Mouse (Mus musculus) heart, embryonic 14.5 days (tissue): Measurements from ENCODE around the gene Olfr600. TPM values are rescaled to one million over a fixed set of nuclear protein-coding genes. Genes with fewer than 3 reads are reported as not detected.
"Not testable (repeated sequence)": the region's sequence is repeated elsewhere in the genome, so short reads cannot be mapped to it uniquely, and the experiment has no call there.

Experiments
- ATAC-seq: fragments of 200-750 bp; cut with Nextera tagmentation; 2 replicates; pipeline ENCODE4 v1.8.0; 2017; ENCODE audit warnings: low read depth, moderate TSS enrichment; ENCODE audit not compliant: insufficient number of reproducible peaks, insufficient read depth, low FRiP score
- H3K27ac ChIP-seq, 2 experiments: fragments of 200-500 bp in 1 of 2; fragments of 300-500 bp in 1 of 2; sonication (generic) in 1 of 2; replicated peaks in 1 of 2; 2 replicates each; pipeline ENCODE4 v1.5.1; 2012 to 2014; ENCODE audit warnings: low read depth in 2 of 2, low read length in 2 of 2, control low read depth in 1 of 2, mild to moderate bottlenecking in 1 of 2, mixed read lengths in 1 of 2; ENCODE audit not compliant: control insufficient read depth in 1 of 2, insufficient read depth in 1 of 2
- H3K27me3 ChIP-seq: fragments of 300-500 bp; sonication (generic); 2 replicates; pipeline ENCODE4 v1.6.1; 2014; ENCODE audit warnings: mild to moderate bottlenecking, low read length, control low read depth; ENCODE audit not compliant: control insufficient read depth, insufficient read depth
- H3K36me3 ChIP-seq: fragments of 300-500 bp; sonication (generic); 2 replicates; pipeline ENCODE4 v1.6.1; 2014; ENCODE audit warnings: mild to moderate bottlenecking, control low read depth, low read length, mixed read lengths; ENCODE audit not compliant: control insufficient read depth, insufficient read depth
- H3K4me1 ChIP-seq, 2 experiments: fragments of 200-500 bp in 1 of 2; fragments of 300-500 bp in 1 of 2; sonication (generic) in 1 of 2; 2 replicates each; pipeline ENCODE4 v1.6.1; 2012 to 2014; ENCODE audit warnings: low read length in 2 of 2, control low read depth in 1 of 2, mixed read lengths in 1 of 2; ENCODE audit not compliant: control insufficient read depth in 2 of 2, insufficient read depth in 2 of 2
- H3K4me2 ChIP-seq: fragments of 300-500 bp; sonication (generic); 2 replicates; pipeline ENCODE4 v1.6.1; 2014; ENCODE audit warnings: mild to moderate bottlenecking, low read length
- H3K4me3 ChIP-seq, 2 experiments: fragments of 200-500 bp in 1 of 2; fragments of 300-500 bp in 1 of 2; sonication (generic) in 1 of 2; 2 replicates each; pipeline ENCODE4 v1.5.1; 2012 to 2014; ENCODE audit warnings: low read length in 2 of 2, mild to moderate bottlenecking in 2 of 2, control low read depth in 1 of 2, low read depth in 1 of 2, moderate library complexity in 1 of 2; ENCODE audit not compliant: control insufficient read depth in 1 of 2, insufficient read depth in 1 of 2
- H3K9ac ChIP-seq: fragments of 300-500 bp; sonication (generic); 2 replicates; pipeline ENCODE4 v1.6.1; 2014; ENCODE audit warnings: mild to moderate bottlenecking, low read length
- H3K9me3 ChIP-seq: fragments of 300-500 bp; sonication (generic); 2 replicates; pipeline ENCODE4 v1.6.1; 2016; ENCODE audit warnings: low read length, control low read depth; ENCODE audit not compliant: control insufficient read depth
- WGBS: fragments of 180-500 bp; shearing (Covaris S2); extraction: QIAGEN DNeasy Blood & Tissue Kit; methylation state at CpG from one replicate; pipeline ENCODE4 v1.1.7; 2014; 5-methylcytosine and 5-hydroxymethylcytosine counted together
- polyA plus RNA-seq: library from polyadenylated mRNA; unstranded; fragments of >200 nt; fragmentation: Nextera tagmentation; extraction: Ambion mirVana; gene quantifications from 2 replicates; pipeline ENCODE4 v1.2.1, GENCODE M21; 2014

Olfr600 gene
- polyA plus RNA-seq, 1 experiment from 2014 or later: not detected

- not testable (repeated sequence) for H3K4me1 ChIP-seq, H3K4me2 ChIP-seq, H3K27ac ChIP-seq, H3K4me3 ChIP-seq, H3K9ac ChIP-seq, H3K9me3 ChIP-seq, ATAC-seq, H3K27me3 ChIP-seq, H3K36me3 ChIP-seq
- 87% methylated on average over 2 of the region's 2 CpGs for WGBS
Observed at GRCm38 (mm10) chr7:103305348-103305747, 44.1 kb downstream of the Olfr600 start, which contains the start of gene Olfr596. TSS of gene Olfr596 (plus strand) at chr7:103305648.

Other genes starting within 250 kb of the Olfr600 start
- not detected in 2 replicates for gene Olfr586, start 224.0 kb downstream of the Olfr600 start, polyA plus RNA-seq
- gene Olfr588-ps1, start 208.8 kb downstream of the Olfr600 start, polyA plus RNA-seq: not detected in 2 replicates
- not detected in 2 replicates for gene Olfr589, start 193.3 kb downstream of the Olfr600 start, polyA plus RNA-seq
- not detected in 2 replicates for gene Olfr591, start 171.3 kb downstream of the Olfr600 start, polyA plus RNA-seq
- not detected in 2 replicates for gene Olfr592, start 164.9 kb downstream of the Olfr600 start, polyA plus RNA-seq
- not detected in 2 replicates for gene Olfr593, start 137.8 kb downstream of the Olfr600 start, polyA plus RNA-seq
- not detected in 2 replicates for gene Olfr594, start 132.7 kb downstream of the Olfr600 start, polyA plus RNA-seq
- not detected in 2 replicates for gene Usp17ld, start 97.2 kb downstream of the Olfr600 start, polyA plus RNA-seq
- gene Olfr596, start 44.0 kb downstream of the Olfr600 start, polyA plus RNA-seq: not detected in 2 replicates
- gene Olfr597, start 33.4 kb downstream of the Olfr600 start, polyA plus RNA-seq: not detected in 2 replicates
- not detected in 2 replicates for gene Olfr598, start 26.1 kb downstream of the Olfr600 start, polyA plus RNA-seq
- not detected in 2 replicates for gene Olfr599, start 13.8 kb downstream of the Olfr600 start, polyA plus RNA-seq
- not detected in 2 replicates for gene Olfr601, start 13.0 kb upstream of the Olfr600 start, polyA plus RNA-seq
- gene Olfr603, start 36.5 kb upstream of the Olfr600 start, polyA plus RNA-seq: not detected in 2 replicates
- not detected in 2 replicates for gene Usp17lc, start 65.4 kb upstream of the Olfr600 start, polyA plus RNA-seq
- gene Olfr605, start 95.8 kb upstream of the Olfr600 start, polyA plus RNA-seq: not detected in 2 replicates
- gene Olfr606, start 99.4 kb upstream of the Olfr600 start, polyA plus RNA-seq: not detected in 2 replicates
- 0.30 and 0.38 TPM in 2 replicates for gene Olfr607, start 114.5 kb upstream of the Olfr600 start, polyA plus RNA-seq
- 0.40 and 0.62 TPM in 2 replicates for gene Olfr608, start 120.2 kb upstream of the Olfr600 start, polyA plus RNA-seq
- gene Olfr609, start 148.4 kb upstream of the Olfr600 start, polyA plus RNA-seq: not detected in 2 replicates
- not detected in 2 replicates for gene Olfr610, start 162.5 kb upstream of the Olfr600 start, polyA plus RNA-seq
- not detected in 2 replicates for gene Olfr611, start 171.2 kb upstream of the Olfr600 start, polyA plus RNA-seq
- gene Olfr612, start 193.0 kb upstream of the Olfr600 start, polyA plus RNA-seq: not detected in 2 replicates
- not detected in 2 replicates for gene Olfr613, start 198.4 kb upstream of the Olfr600 start, polyA plus RNA-seq
- gene Olfr615, start 206.4 kb upstream of the Olfr600 start, polyA plus RNA-seq: not detected in 2 replicates
- gene Olfr616, start 219.5 kb upstream of the Olfr600 start, polyA plus RNA-seq: not detected in 2 replicates
- not detected in 2 replicates for gene Olfr617, start 223.4 kb upstream of the Olfr600 start, polyA plus RNA-seq
- not detected in 2 replicates for gene Olfr618, start 240.4 kb upstream of the Olfr600 start, polyA plus RNA-seq